Comparison of ENCODE assay signal across 24 mouse cellular contexts in the genomic region with DNA sequence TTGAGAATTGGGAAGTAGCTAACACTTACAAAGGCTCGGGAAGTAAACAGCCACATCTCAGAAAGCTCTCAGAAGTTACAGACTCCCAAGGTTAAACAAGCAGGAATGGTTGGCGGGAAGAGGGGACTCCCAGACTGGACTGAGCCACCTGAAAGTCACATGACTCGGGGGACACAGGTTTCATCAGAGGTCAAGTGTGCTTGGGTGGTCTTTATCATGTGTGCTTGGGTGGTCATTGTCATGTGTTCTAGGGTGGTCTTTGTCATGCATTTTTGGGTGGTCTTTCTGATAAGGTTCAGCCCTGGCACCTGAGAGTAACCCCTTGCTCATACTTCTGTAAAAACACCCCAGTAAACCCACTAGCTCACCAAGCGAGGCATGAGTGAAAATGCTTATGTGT.
"Had no signal": no experiment of that assay in that cellular context is flagged by ENCODE, and none has a peak within 500 bp of the region (broad histone marks: within the 10 kb centered on the region; RNA-seq: fewer than 3 reads in every experiment).

No protein-coding gene starts in this region.

- H3K4me1 ChIP-seq: heart, embryonic 10.5 days; heart, embryonic 12.5 days; hindbrain, embryonic 15.5 days; limb, embryonic 13.5 days; limb, embryonic 15.5 days; liver, embryonic 13.5 days; liver, embryonic 15.5 days had no signal

- H3K36me3 ChIP-seq: heart, embryonic 10.5 days; heart, embryonic 12.5 days; hindbrain, embryonic 13.5 days; hindbrain, embryonic 15.5 days; limb, embryonic 13.5 days; limb, embryonic 15.5 days; liver, embryonic 13.5 days; liver, embryonic 15.5 days had no signal

- DNase-seq: gastrocnemius, adult 2 months; gastrocnemius, postnatal 10 days; gastrocnemius, postnatal 25 days; heart, adult 18-20 months; heart, postnatal 10 days; heart, postnatal 4 days; kidney, adult 18-20 months; kidney, adult 8-10 months; kidney, postnatal 10 days; kidney, postnatal 25 days; layer of hippocampus, adult 9-11 months; layer of hippocampus, postnatal 36 days; left cerebral cortex, postnatal 4 days; liver, embryonic 13.5 days; liver, postnatal 0 days had no signal

- H3K9me3 ChIP-seq: heart, embryonic 10.5 days; hindbrain, embryonic 13.5 days; hindbrain, embryonic 15.5 days; limb, embryonic 15.5 days; liver, embryonic 13.5 days; liver, embryonic 15.5 days had no signal

- H3K4me3 ChIP-seq: gastrocnemius, adult 2 months; heart, embryonic 10.5 days; heart, embryonic 12.5 days; hindbrain, embryonic 13.5 days; hindbrain, embryonic 15.5 days; limb, embryonic 13.5 days; limb, embryonic 15.5 days; liver, embryonic 13.5 days; liver, embryonic 15.5 days had no signal

- H3K27ac ChIP-seq: gastrocnemius, adult 2 months; heart, embryonic 10.5 days; hindbrain, embryonic 13.5 days; hindbrain, embryonic 15.5 days; hindbrain, postnatal 0 days; limb, embryonic 13.5 days; limb, embryonic 15.5 days; liver, embryonic 13.5 days; liver, embryonic 15.5 days had no signal

- H3K9ac ChIP-seq: heart, embryonic 12.5 days; hindbrain, embryonic 13.5 days; hindbrain, embryonic 15.5 days; limb, embryonic 13.5 days; limb, embryonic 15.5 days; liver, embryonic 13.5 days; liver, embryonic 15.5 days; liver, postnatal 0 days had no signal

- H3K27me3 ChIP-seq: heart, embryonic 12.5 days; hindbrain, embryonic 13.5 days; hindbrain, embryonic 15.5 days; limb, embryonic 15.5 days; liver, embryonic 13.5 days; liver, embryonic 15.5 days had no signal

- H3K4me2 ChIP-seq: heart, embryonic 12.5 days; hindbrain, embryonic 13.5 days; hindbrain, embryonic 15.5 days; limb, embryonic 13.5 days; limb, embryonic 15.5 days; liver, embryonic 13.5 days; liver, embryonic 15.5 days had no signal

- ATAC-seq: hindbrain, postnatal 0 days; intestine, postnatal 0 days; liver, postnatal 0 days had no signal
